Mouse (Mus musculus): Measurements from ENCODE around the gene Cln5. TPM values are rescaled to one million over a fixed set of nuclear protein-coding genes. Genes with fewer than 3 reads are reported as not detected.
A peak's percentile ranks its signal among the peaks of the same experiment; 100 is the strongest.

Gene Cln5
- 27.0 and 30.1 TPM in 2 replicates for polyA plus RNA-seq (2016; fragmentation: Nextera tagmentation; extraction: Ambion mirVana)

- H3K4me3 ChIP-seq, result peak within 1 kb of the TSS; percentile 64
- H3K9ac ChIP-seq, result peak within 1 kb of the TSS; percentile 79
- H3K27me3 ChIP-seq, result no peaks in the 10 kb centered on the region
- peaks cover 10% of the 10 kb centered on the region; the same call in 1 of the 2 replicates for H3K4me1 ChIP-seq
- peak within 1 kb of the TSS; percentile 91 for H3K4me2 ChIP-seq (replicated peaks)
- H3K27ac ChIP-seq, result peak within 1 kb of the TSS; percentile 81
- peaks cover 16% of the 10 kb centered on the region for H3K36me3 ChIP-seq
- peak; percentile 98 for ATAC-seq (ENCODE audit: insufficient number of reproducible peaks, insufficient read depth, low FRiP score, low TSS enrichment)
- WGBS, result under 1% methylated on average over 65 of the region's 65 CpGs
- no peaks in the 10 kb centered on the region for H3K9me3 ChIP-seq
These were observed at the start of gene Cln5 for GRCm38 (mm10) chr14:103069864-103070611. Cln5 (plus strand) TSS chr14:103070216.

GRCm38 (mm10) chr14:103029203-103029602, 40.8 kb upstream of the Cln5 start:
- Histone ChIP-seq H3K4me3 (no peak overlapping the region), H3K36me3 (no peaks in the 10 kb centered on the region), H3K27ac (no peak overlapping the region), H3K9ac (no peak overlapping the region), H3K27me3 (no peaks in the 10 kb centered on the region), H3K9me3 (no peaks in the 10 kb centered on the region), H3K4me2 (replicated peaks) (no peak overlapping the region), H3K4me1 (no peaks in the 10 kb centered on the region)
- ATAC-seq (ENCODE audit: insufficient number of reproducible peaks, insufficient read depth, low FRiP score, low TSS enrichment), result no peak
- 83% methylated on average over 2 of the region's 2 CpGs for WGBS

GRCm38 (mm10) chr14:103033271-103033823, 36.7 kb upstream of the Cln5 start:
- Histone ChIP-seq H3K9me3 (no peaks in the 10 kb centered on the region), H3K4me1 (no peaks in the 10 kb centered on the region), H3K4me2 (replicated peaks) (no peak overlapping the region), H3K27me3 (no peaks in the 10 kb centered on the region), H3K4me3 (no peak overlapping the region), H3K36me3 (no peaks in the 10 kb centered on the region), H3K9ac (no peak overlapping the region), H3K27ac (no peak overlapping the region)
- no peak for ATAC-seq (ENCODE audit: insufficient number of reproducible peaks, insufficient read depth, low FRiP score, low TSS enrichment)
- 76% methylated on average over 10 of the region's 10 CpGs for WGBS

- H3K9me3 ChIP-seq, result no peaks in the 10 kb centered on the region
- H3K4me1 ChIP-seq, result no peaks in the 10 kb centered on the region
- WGBS, result 87% methylated on average over 9 of the region's 9 CpGs
- ATAC-seq (ENCODE audit: insufficient number of reproducible peaks, insufficient read depth, low FRiP score, low TSS enrichment), result no peak
- no peak overlapping the region for H3K27ac ChIP-seq
- no peaks in the 10 kb centered on the region for H3K36me3 ChIP-seq
- H3K4me2 ChIP-seq (replicated peaks), result no peak overlapping the region
- H3K4me3 ChIP-seq, result no peak overlapping the region
- no peaks in the 10 kb centered on the region for H3K27me3 ChIP-seq
- no peak overlapping the region for H3K9ac ChIP-seq
These were observed 35.9 kb upstream of the Cln5 start for GRCm38 (mm10) chr14:103034076-103034475.

- Histone ChIP-seq H3K36me3 (no peaks in the 10 kb centered on the region), H3K9me3 (no peaks in the 10 kb centered on the region), H3K4me3 (no peak overlapping the region), H3K4me1 (no peaks in the 10 kb centered on the region), H3K27me3 (no peaks in the 10 kb centered on the region), H3K9ac (no peak overlapping the region), H3K27ac (no peak overlapping the region), H3K4me2 (replicated peaks) (no peak overlapping the region)
- WGBS, result 88% methylated on average over 3 of the region's 3 CpGs
- no peak for ATAC-seq (ENCODE audit: insufficient number of reproducible peaks, insufficient read depth, low FRiP score, low TSS enrichment)
These were observed 33.0 kb upstream of the Cln5 start for GRCm38 (mm10) chr14:103037016-103037415.

GRCm38 (mm10) chr14:103046677-103047076, 23.3 kb upstream of the Cln5 start, which contains the start of gene Acod1:
Acod1 (plus strand) TSS chr14:103046977.
- Histone ChIP-seq H3K9me3 (no peaks in the 10 kb centered on the region), H3K9ac (no peak within 1 kb of the TSS), H3K4me1 (no peaks in the 10 kb centered on the region), H3K36me3 (no peaks in the 10 kb centered on the region), H3K27ac (no peak within 1 kb of the TSS), H3K4me2 (replicated peaks) (no peak within 1 kb of the TSS), H3K27me3 (no peaks in the 10 kb centered on the region), H3K4me3 (no peak within 1 kb of the TSS)
- ATAC-seq (ENCODE audit: insufficient number of reproducible peaks, insufficient read depth, low FRiP score, low TSS enrichment), result no peak
- 71% methylated on average over 2 of the region's 2 CpGs for WGBS

- H3K36me3 ChIP-seq, result no peaks in the 10 kb centered on the region
- H3K4me2 ChIP-seq (replicated peaks), result no peak overlapping the region
- no peaks in the 10 kb centered on the region for H3K27me3 ChIP-seq
- ATAC-seq (ENCODE audit: insufficient number of reproducible peaks, insufficient read depth, low FRiP score, low TSS enrichment), result no peak
- H3K9ac ChIP-seq, result no peak overlapping the region
- 87% methylated on average over 11 of the region's 11 CpGs for WGBS
- no peak overlapping the region for H3K4me3 ChIP-seq
- H3K9me3 ChIP-seq, result no peaks in the 10 kb centered on the region
- H3K27ac ChIP-seq, result no peak overlapping the region
- no peaks in the 10 kb centered on the region for H3K4me1 ChIP-seq
These were observed 21.5 kb upstream of the Cln5 start for GRCm38 (mm10) chr14:103048292-103049086.

GRCm38 (mm10) chr14:103051159-103051769, 18.8 kb upstream of the Cln5 start:
- H3K4me1 ChIP-seq, result no peaks in the 10 kb centered on the region
- no peaks in the 10 kb centered on the region for H3K27me3 ChIP-seq
- no peaks in the 10 kb centered on the region for H3K9me3 ChIP-seq
- no peaks in the 10 kb centered on the region for H3K36me3 ChIP-seq
- no peak overlapping the region for H3K27ac ChIP-seq
- 35% methylated on average over 8 of the region's 8 CpGs for WGBS
- no peak overlapping the region for H3K4me2 ChIP-seq (replicated peaks)
- ATAC-seq (ENCODE audit: insufficient number of reproducible peaks, insufficient read depth, low FRiP score, low TSS enrichment), result peak; percentile 74
- H3K9ac ChIP-seq, result no peak overlapping the region
- no peak overlapping the region for H3K4me3 ChIP-seq

GRCm38 (mm10) chr14:103054731-103055130, 15.3 kb upstream of the Cln5 start:
- 83% methylated on average over 13 of the region's 13 CpGs for WGBS
- Histone ChIP-seq H3K27ac (no peak overlapping the region), H3K4me1 (no peaks in the 10 kb centered on the region), H3K9me3 (no peaks in the 10 kb centered on the region), H3K36me3 (no peaks in the 10 kb centered on the region), H3K4me2 (replicated peaks) (no peak overlapping the region), H3K4me3 (no peak overlapping the region), H3K27me3 (no peaks in the 10 kb centered on the region), H3K9ac (no peak overlapping the region)
- no peak for ATAC-seq (ENCODE audit: insufficient number of reproducible peaks, insufficient read depth, low FRiP score, low TSS enrichment)

- Histone ChIP-seq H3K4me3 (no peak overlapping the region), H3K27ac (no peak overlapping the region), H3K36me3 (no peaks in the 10 kb centered on the region), H3K9ac (no peak overlapping the region), H3K9me3 (no peaks in the 10 kb centered on the region), H3K4me2 (replicated peaks) (no peak overlapping the region), H3K27me3 (no peaks in the 10 kb centered on the region), H3K4me1 (no peaks in the 10 kb centered on the region)
- no peak for ATAC-seq (ENCODE audit: insufficient number of reproducible peaks, insufficient read depth, low FRiP score, low TSS enrichment)
- WGBS, result 88% methylated on average over 7 of the region's 7 CpGs
These were observed 13.4 kb upstream of the Cln5 start for GRCm38 (mm10) chr14:103056601-103057000.

GRCm38 (mm10) chr14:103058998-103059397, 11.0 kb upstream of the Cln5 start:
- Histone ChIP-seq H3K36me3 (no peaks in the 10 kb centered on the region), H3K27ac (no peak overlapping the region), H3K4me1 (no peaks in the 10 kb centered on the region), H3K27me3 (no peaks in the 10 kb centered on the region), H3K4me2 (replicated peaks) (no peak overlapping the region), H3K4me3 (no peak overlapping the region), H3K9ac (no peak overlapping the region), H3K9me3 (no peaks in the 10 kb centered on the region)
- no peak for ATAC-seq (ENCODE audit: insufficient number of reproducible peaks, insufficient read depth, low FRiP score, low TSS enrichment)
- 52% methylated on average over 1 of the region's 1 CpGs for WGBS
